ENCODE assay signal across 10 mouse cellular contexts in genomic region chr3:100856050-100856815, GRCm38 (mm10). TPM values are rescaled to one million over a fixed set of nuclear protein-coding genes. Genes with fewer than 3 reads are reported as not detected.
A peak's percentile ranks its signal among the peaks of the same experiment; 100 is the strongest.
DNase-seq lines count a peak whose midpoint lies in the region; ATAC-seq lines count a peak whose summit lies in the region.
"Had no signal": no experiment of that assay in that cellular context is flagged by ENCODE, and none has a peak within 500 bp of the region (broad histone marks: within the 10 kb centered on the region; RNA-seq: fewer than 3 reads in every experiment).

No protein-coding gene starts in this region.

- no peaks in the 10 kb centered on the region for H3K36me3 ChIP-seq in kidney, embryonic 14.5 days (ENCODE audit: control insufficient read depth, insufficient read depth, low read length)
- no peaks in the 10 kb centered on the region for H3K36me3 ChIP-seq in lung, embryonic 15.5 days
- H3K36me3 ChIP-seq in liver, embryonic 12.5 days: no peaks in the 10 kb centered on the region

- H3K4me3 ChIP-seq in kidney, embryonic 14.5 days (ENCODE audit: low read length): no peak overlapping the region
- H3K4me3 ChIP-seq in lung, embryonic 15.5 days: no peak overlapping the region
- no peak overlapping the region for H3K4me3 ChIP-seq in liver, embryonic 12.5 days
- H3K4me3 ChIP-seq: gastrocnemius, adult 2 months had no signal

- no peaks in the 10 kb centered on the region for H3K27me3 ChIP-seq in kidney, embryonic 14.5 days (ENCODE audit: control insufficient read depth, insufficient read depth, low read length)
- no peaks in the 10 kb centered on the region for H3K27me3 ChIP-seq in lung, embryonic 15.5 days
- H3K27me3 ChIP-seq in liver, embryonic 12.5 days (replicated peaks): no peaks in the 10 kb centered on the region

- H3K4me1 ChIP-seq in kidney, embryonic 14.5 days (ENCODE audit: control insufficient read depth, insufficient read depth, low read length): no peaks in the 10 kb centered on the region
- peaks cover 17% of the 10 kb centered on the region for H3K4me1 ChIP-seq in lung, embryonic 15.5 days
- no peaks in the 10 kb centered on the region for H3K4me1 ChIP-seq in liver, embryonic 12.5 days

- no peak overlapping the region for H3K4me2 ChIP-seq in kidney, embryonic 14.5 days (replicated peaks; ENCODE audit: low read depth, low read length)
- peak overlapping the region; percentile 19; the same call in 1 of the 2 replicates for H3K4me2 ChIP-seq in lung, embryonic 15.5 days
- no peak overlapping the region for H3K4me2 ChIP-seq in liver, embryonic 12.5 days

- H3K27ac ChIP-seq in kidney, embryonic 14.5 days (ENCODE audit: low read depth, low read length): peak overlapping the region; percentile 10; the same call in 1 of the 2 replicates
- H3K27ac ChIP-seq in lung, embryonic 15.5 days: peak overlapping the region; percentile 80
- no peak overlapping the region for H3K27ac ChIP-seq in liver, embryonic 12.5 days
- H3K27ac ChIP-seq: gastrocnemius, adult 2 months had no signal

- 56% methylated on average over 9 of the region's 9 CpGs for WGBS in kidney, embryonic 14.5 days
- WGBS in lung, embryonic 15.5 days: 34% methylated on average over 9 of the region's 9 CpGs
- WGBS in liver, embryonic 12.5 days (ENCODE audit: insufficient replicate concordance): 51% methylated on average over 9 of the region's 9 CpGs

- no peaks in the 10 kb centered on the region for H3K9me3 ChIP-seq in kidney, embryonic 14.5 days (ENCODE audit: control insufficient read depth, low read length)
- no peaks in the 10 kb centered on the region for H3K9me3 ChIP-seq in lung, embryonic 15.5 days
- no peaks in the 10 kb centered on the region for H3K9me3 ChIP-seq in liver, embryonic 12.5 days (replicated peaks)

- no peak; the same call in 1 of the 2 replicates for ATAC-seq in kidney, embryonic 14.5 days (ENCODE audit: low FRiP score, low TSS enrichment)
- peak; percentile 81; the same call in 1 of the 2 replicates for ATAC-seq in lung, embryonic 15.5 days (ENCODE audit: borderline replicate concordance, extremely low read depth, low FRiP score, low TSS enrichment)
- ATAC-seq in liver, embryonic 12.5 days: no peak

- no peak overlapping the region for H3K9ac ChIP-seq in kidney, embryonic 14.5 days (ENCODE audit: low read depth, low read length)
- no peak overlapping the region for H3K9ac ChIP-seq in lung, embryonic 15.5 days
- H3K9ac ChIP-seq in liver, embryonic 12.5 days: no peak overlapping the region

- DNase-seq in urinary bladder, postnatal 14 days (ENCODE audit: low spot score): peak; percentile 52
- no peak for DNase-seq in urinary bladder, postnatal 4 days (ENCODE audit: low spot score in 2 of 2)
- DNase-seq in layer of hippocampus, adult 11-12 months (ENCODE audit: low spot score): no peak
- DNase-seq in left cerebral cortex, adult 18-20 months (ENCODE audit: low spot score in 2 of 2): no peak
- DNase-seq: cerebellum, adult 9-10 months; gastrocnemius, adult 2 months had no signal

RNA-seq across cellular contexts. Expression of gene Vtcn1, which starts 31.0 kb away (rescaled TPM):
- polyA plus RNA-seq in kidney, embryonic 14.5 days (2014; fragmentation: Nextera tagmentation; extraction: Ambion mirVana): 0.34 and 0.50 TPM in 2 replicates
- polyA plus RNA-seq in lung, embryonic 15.5 days (2015; fragmentation: Nextera tagmentation; extraction: Ambion mirVana): 0.19 and 0.50 TPM in 2 replicates
- not detected in 2 replicates for polyA plus RNA-seq in liver, embryonic 12.5 days (2016; fragmentation: Nextera tagmentation; extraction: Ambion mirVana)
- under 1 TPM; 0.28 to 0.35 TPM for total RNA-seq in left cerebral cortex, adult 18-20 months (2021)
- total RNA-seq: monocyte, adult 5-6 weeks had no signal
